ENCODE assay signal across 11 mouse cellular contexts in genomic region chr15:80147090-80147489, GRCm38 (mm10).
"Had no signal": no experiment of that assay in that cellular context is flagged by ENCODE, and none has a peak within 500 bp of the region (broad histone marks: within the 10 kb centered on the region; RNA-seq: fewer than 3 reads in every experiment).

No protein-coding gene starts in this region.

- H3K27ac ChIP-seq: kidney, embryonic 15.5 days; limb, embryonic 15.5 days; lung, embryonic 15.5 days; macrophage; stomach, embryonic 15.5 days had no signal

- H3K9ac ChIP-seq: kidney, embryonic 15.5 days; limb, embryonic 15.5 days; lung, embryonic 15.5 days; stomach, embryonic 15.5 days had no signal

- ATAC-seq: intestine, embryonic 16.5 days had no signal

- DNase-seq: kidney, adult 2 months; kidney, postnatal 14 days; left cerebral cortex, postnatal 4 days; lung, postnatal 14 days; right cerebral cortex, postnatal 14 days had no signal

- H3K4me1 ChIP-seq: kidney, embryonic 15.5 days; limb, embryonic 15.5 days; lung, embryonic 15.5 days; stomach, embryonic 15.5 days had no signal

- H3K9me3 ChIP-seq: kidney, embryonic 15.5 days; limb, embryonic 15.5 days; lung, embryonic 15.5 days; stomach, embryonic 15.5 days had no signal

- H3K4me2 ChIP-seq: kidney, embryonic 15.5 days; limb, embryonic 15.5 days; lung, embryonic 15.5 days; stomach, embryonic 15.5 days had no signal

- H3K27me3 ChIP-seq: kidney, embryonic 15.5 days; limb, embryonic 15.5 days; lung, embryonic 15.5 days; stomach, embryonic 15.5 days had no signal

- H3K4me3 ChIP-seq: kidney, embryonic 15.5 days; limb, embryonic 15.5 days; lung, embryonic 15.5 days; stomach, embryonic 15.5 days had no signal
